Mouse (Mus musculus): ENCODE measurements around the gene Tubgcp5. TPM values are rescaled to one million over a fixed set of nuclear protein-coding genes. Genes with fewer than 3 reads are reported as not detected.

Tubgcp5 gene
- polyA plus RNA-seq, 1 experiment from 2014 or later = 31.6 TPM

- no peaks in the 10 kb centered on the region for H3K4me1 ChIP-seq (ENCODE audit: control insufficient read depth, insufficient read depth, low read length)
- H3K27me3 ChIP-seq (ENCODE audit: control insufficient read depth, insufficient read depth, low read length) = no peaks in the 10 kb centered on the region
- H3K9ac ChIP-seq (replicated peaks; ENCODE audit: low read length) = peak within 1 kb of the TSS; percentile 96
- no peaks in the 10 kb centered on the region for H3K9me3 ChIP-seq (replicated peaks; ENCODE audit: control insufficient read depth, low read length)
- ATAC-seq (replicated peaks; ENCODE audit: insufficient number of reproducible peaks, low FRiP score, low TSS enrichment, low read depth) (peak; percentile 32; the same call in 1 of the 2 replicates), DNase-seq (ENCODE audit: low spot score) (peak; percentile 3)
- 53% methylated on average over 7 of the region's 7 CpGs for WGBS
- no peaks in the 10 kb centered on the region for H3K36me3 ChIP-seq (replicated peaks; ENCODE audit: control insufficient read depth, insufficient read depth, low read depth, low read length)
- peak within 1 kb of the TSS; percentile 92 for H3K27ac ChIP-seq (replicated peaks; ENCODE audit: low read depth, low read length)
- peak within 1 kb of the TSS; percentile 90 for H3K4me3 ChIP-seq (ENCODE audit: low read depth, low read length)
- peak within 1 kb of the TSS; percentile 59 for H3K4me2 ChIP-seq (ENCODE audit: low read depth, low read length)
These were observed 47.5 kb downstream of the Tubgcp5 start, which contains the start of gene Cyfip1 for GRCm38 (mm10) chr7:55841445-55841844. Gene Cyfip1, plus strand, starts transcription at chr7:55841745.

- WGBS = 0% methylated on average over 44 of the region's 47 CpGs
- Histone ChIP-seq H3K27ac (replicated peaks; ENCODE audit: low read depth, low read length) (peak overlapping the region; percentile 92), H3K4me1 (ENCODE audit: control insufficient read depth, insufficient read depth, low read length) (no peaks in the 10 kb centered on the region), H3K36me3 (replicated peaks; ENCODE audit: control insufficient read depth, insufficient read depth, low read depth, low read length) (no peaks in the 10 kb centered on the region), H3K4me2 (ENCODE audit: low read depth, low read length) (peak overlapping the region; percentile 59), H3K27me3 (ENCODE audit: control insufficient read depth, insufficient read depth, low read length) (no peaks in the 10 kb centered on the region), H3K9me3 (replicated peaks; ENCODE audit: control insufficient read depth, low read length) (no peaks in the 10 kb centered on the region), H3K4me3 (ENCODE audit: low read depth, low read length) (peak overlapping the region; percentile 90), H3K9ac (replicated peaks; ENCODE audit: low read length) (peak overlapping the region; percentile 96)
- peak; percentile 97 for ATAC-seq (replicated peaks; ENCODE audit: insufficient number of reproducible peaks, low FRiP score, low TSS enrichment, low read depth)
- DNase-seq (ENCODE audit: low spot score) = peak; percentile 92
These were observed 48.1 kb downstream of the Tubgcp5 start for GRCm38 (mm10) chr7:55841977-55842503.

GRCm38 (mm10) chr7:55842504-55843152 lies 48.7 kb downstream of the Tubgcp5 start:
- no peaks in the 10 kb centered on the region for H3K9me3 ChIP-seq (replicated peaks; ENCODE audit: control insufficient read depth, low read length)
- H3K27ac ChIP-seq (replicated peaks; ENCODE audit: low read depth, low read length) = peak overlapping the region; percentile 92
- peak overlapping the region; percentile 59 for H3K4me2 ChIP-seq (ENCODE audit: low read depth, low read length)
- H3K36me3 ChIP-seq (replicated peaks; ENCODE audit: control insufficient read depth, insufficient read depth, low read depth, low read length) = no peaks in the 10 kb centered on the region
- DNase-seq (ENCODE audit: low spot score) (peak; percentile 60), ATAC-seq (replicated peaks; ENCODE audit: insufficient number of reproducible peaks, low FRiP score, low TSS enrichment, low read depth) (peak; percentile 40)
- H3K4me1 ChIP-seq (ENCODE audit: control insufficient read depth, insufficient read depth, low read length) = no peaks in the 10 kb centered on the region
- peak overlapping the region; percentile 96 for H3K9ac ChIP-seq (replicated peaks; ENCODE audit: low read length)
- under 1% methylated on average over 40 of the region's 40 CpGs for WGBS
- H3K4me3 ChIP-seq (ENCODE audit: low read depth, low read length) = peak overlapping the region; percentile 90
- no peaks in the 10 kb centered on the region for H3K27me3 ChIP-seq (ENCODE audit: control insufficient read depth, insufficient read depth, low read length)

GRCm38 (mm10) chr7:55846606-55847312 lies 52.8 kb downstream of the Tubgcp5 start:
- Histone ChIP-seq H3K36me3 (replicated peaks; ENCODE audit: control insufficient read depth, insufficient read depth, low read depth, low read length) (no peaks in the 10 kb centered on the region), H3K27me3 (ENCODE audit: control insufficient read depth, insufficient read depth, low read length) (no peaks in the 10 kb centered on the region), H3K9me3 (replicated peaks; ENCODE audit: control insufficient read depth, low read length) (no peaks in the 10 kb centered on the region), H3K4me2 (ENCODE audit: low read depth, low read length) (no peak overlapping the region), H3K27ac (replicated peaks; ENCODE audit: low read depth, low read length) (no peak overlapping the region), H3K4me3 (ENCODE audit: low read depth, low read length) (no peak overlapping the region), H3K9ac (replicated peaks; ENCODE audit: low read length) (no peak overlapping the region), H3K4me1 (ENCODE audit: control insufficient read depth, insufficient read depth, low read length) (no peaks in the 10 kb centered on the region)
- WGBS = 71% methylated on average over 9 of the region's 9 CpGs
- ATAC-seq (replicated peaks; ENCODE audit: insufficient number of reproducible peaks, low FRiP score, low TSS enrichment, low read depth) = no peak
- no peak for DNase-seq (ENCODE audit: low spot score)

GRCm38 (mm10) chr7:55849948-55850571 lies 56.1 kb downstream of the Tubgcp5 start:
- no peaks in the 10 kb centered on the region for H3K4me1 ChIP-seq (ENCODE audit: control insufficient read depth, insufficient read depth, low read length)
- peak overlapping the region; percentile 63; the same call in 1 of the 2 replicates for H3K27ac ChIP-seq (replicated peaks; ENCODE audit: low read depth, low read length)
- no peaks in the 10 kb centered on the region for H3K27me3 ChIP-seq (ENCODE audit: control insufficient read depth, insufficient read depth, low read length)
- WGBS = 22% methylated on average over 14 of the region's 14 CpGs
- DNase-seq (ENCODE audit: low spot score) (peak; percentile 73), ATAC-seq (replicated peaks; ENCODE audit: insufficient number of reproducible peaks, low FRiP score, low TSS enrichment, low read depth) (peak; percentile 82)
- peak overlapping the region; percentile 24 for H3K4me2 ChIP-seq (ENCODE audit: low read depth, low read length)
- H3K9ac ChIP-seq (replicated peaks; ENCODE audit: low read length) = no peak overlapping the region
- H3K4me3 ChIP-seq (ENCODE audit: low read depth, low read length) = no peak overlapping the region
- no peaks in the 10 kb centered on the region for H3K36me3 ChIP-seq (replicated peaks; ENCODE audit: control insufficient read depth, insufficient read depth, low read depth, low read length)
- H3K9me3 ChIP-seq (replicated peaks; ENCODE audit: control insufficient read depth, low read length) = no peaks in the 10 kb centered on the region

- Histone ChIP-seq H3K9ac (replicated peaks; ENCODE audit: low read length) (no peak overlapping the region), H3K36me3 (replicated peaks; ENCODE audit: control insufficient read depth, insufficient read depth, low read depth, low read length) (no peaks in the 10 kb centered on the region), H3K27me3 (ENCODE audit: control insufficient read depth, insufficient read depth, low read length) (no peaks in the 10 kb centered on the region), H3K4me2 (ENCODE audit: low read depth, low read length) (no peak overlapping the region), H3K4me1 (ENCODE audit: control insufficient read depth, insufficient read depth, low read length) (no peaks in the 10 kb centered on the region), H3K27ac (replicated peaks; ENCODE audit: low read depth, low read length) (no peak overlapping the region), H3K4me3 (ENCODE audit: low read depth, low read length) (no peak overlapping the region), H3K9me3 (replicated peaks; ENCODE audit: control insufficient read depth, low read length) (no peaks in the 10 kb centered on the region)
- DNase-seq (ENCODE audit: low spot score) (no peak), ATAC-seq (replicated peaks; ENCODE audit: insufficient number of reproducible peaks, low FRiP score, low TSS enrichment, low read depth) (no peak)
- 88% methylated on average over 3 of the region's 3 CpGs for WGBS
These were observed 58.8 kb downstream of the Tubgcp5 start for GRCm38 (mm10) chr7:55852787-55853186.

GRCm38 (mm10) chr7:55855597-55855996 lies 61.6 kb downstream of the Tubgcp5 start:
- no peak overlapping the region for H3K27ac ChIP-seq (replicated peaks; ENCODE audit: low read depth, low read length)
- H3K36me3 ChIP-seq (replicated peaks; ENCODE audit: control insufficient read depth, insufficient read depth, low read depth, low read length) = no peaks in the 10 kb centered on the region
- no peak for DNase-seq (ENCODE audit: low spot score)
- WGBS = 80% methylated on average over 3 of the region's 3 CpGs
- no peak overlapping the region for H3K4me3 ChIP-seq (ENCODE audit: low read depth, low read length)
- no peaks in the 10 kb centered on the region for H3K4me1 ChIP-seq (ENCODE audit: control insufficient read depth, insufficient read depth, low read length)
- no peak overlapping the region for H3K4me2 ChIP-seq (ENCODE audit: low read depth, low read length)
- H3K9ac ChIP-seq (replicated peaks; ENCODE audit: low read length) = no peak overlapping the region
- no peaks in the 10 kb centered on the region for H3K9me3 ChIP-seq (replicated peaks; ENCODE audit: control insufficient read depth, low read length)
- no peaks in the 10 kb centered on the region for H3K27me3 ChIP-seq (ENCODE audit: control insufficient read depth, insufficient read depth, low read length)
- no peak for ATAC-seq (replicated peaks; ENCODE audit: insufficient number of reproducible peaks, low FRiP score, low TSS enrichment, low read depth)

Measured in embryonic facial prominence, embryonic 11.5 days (tissue).